Mouse (Mus musculus) left cerebral cortex, adult 6 months (tissue): ENCODE measurements around the gene Pdgfa. TPM values are rescaled to one million over a fixed set of nuclear protein-coding genes. Genes with fewer than 3 reads are reported as not detected.

ENCODE experiments used
- long read RNA-seq, 2 experiments: library from polyadenylated mRNA; unstranded; transcript quantifications; one replicate each; pipeline ENCODE4 v2.0.0; 2019 to 2020
- polyA plus RNA-seq: library from polyadenylated mRNA; unstranded; fragments of <200 nt; fragmentation: Nextera tagmentation; gene quantifications from 2 replicates; pipeline ENCODE4 v1.2.3, GENCODE M21; 2021

The Pdgfa gene
- polyA plus RNA-seq = 40.2 and 51.9 TPM in 2 replicates
- long read RNA-seq, experiment 1, transcript Pdgfa-204 (7 exons, 1,287 nt) = minor isoform, 11 of 43 reads
- long read RNA-seq, experiment 1, transcript Pdgfa-202 (6 exons, 2,060 nt) = major isoform, 21 of 43 reads
- long read RNA-seq, experiment 1, transcript Pdgfa-203 (8 exons, 1,363 nt) = minor isoform, 5 of 43 reads
- long read RNA-seq, experiment 1, partial matches to known transcripts = 1 of 43 reads
- long read RNA-seq, experiment 1, other reads (novel, unspliced or antisense) = 5 of 43 reads
- long read RNA-seq, experiment 2, transcript Pdgfa-204 (7 exons, 1,287 nt) = minor isoform, 13 of 71 reads
- long read RNA-seq, experiment 2, transcript Pdgfa-202 (6 exons, 2,060 nt) = major isoform, 34 of 71 reads
- long read RNA-seq, experiment 2, partial matches to known transcripts = 7 of 71 reads
- long read RNA-seq, experiment 2, other reads (novel, unspliced or antisense) = 15 of 71 reads

GRCm38 (mm10) chr5:138997171-138997788, at the start of gene Pdgfa:
Gene Pdgfa (minus strand): TSS chr5:138997370.

Other genes starting within 250 kb of the Pdgfa start
- gene Fam20c, start 242.9 kb downstream of the Pdgfa start, polyA plus RNA-seq = 15.5 and 16.8 TPM in 2 replicates
- gene Gm5294, start 177.3 kb downstream of the Pdgfa start, polyA plus RNA-seq = not detected in 2 replicates
- 573 and 705 TPM in 2 replicates for gene Prkar1b, start 152.6 kb upstream of the Pdgfa start, polyA plus RNA-seq
- 1.0 and 3.0 TPM in 2 replicates for gene Dnaaf5, start 152.9 kb upstream of the Pdgfa start, polyA plus RNA-seq
- gene Sun1, start 203.3 kb upstream of the Pdgfa start, polyA plus RNA-seq = 41.0 and 60.5 TPM in 2 replicates